Mouse (Mus musculus) adrenal gland, adult (tissue): ENCODE results near the gene Tmem178b.

Experiments
- DNase-seq, 2 experiments: peaks; one replicate each; pipeline ENCODE4 v3.0.0; 2022 to 2023; ENCODE audit warnings: low spot score in 1 of 2; ENCODE audit not compliant: inconsistent age in 2 of 2

Tmem178b gene

DNA sequence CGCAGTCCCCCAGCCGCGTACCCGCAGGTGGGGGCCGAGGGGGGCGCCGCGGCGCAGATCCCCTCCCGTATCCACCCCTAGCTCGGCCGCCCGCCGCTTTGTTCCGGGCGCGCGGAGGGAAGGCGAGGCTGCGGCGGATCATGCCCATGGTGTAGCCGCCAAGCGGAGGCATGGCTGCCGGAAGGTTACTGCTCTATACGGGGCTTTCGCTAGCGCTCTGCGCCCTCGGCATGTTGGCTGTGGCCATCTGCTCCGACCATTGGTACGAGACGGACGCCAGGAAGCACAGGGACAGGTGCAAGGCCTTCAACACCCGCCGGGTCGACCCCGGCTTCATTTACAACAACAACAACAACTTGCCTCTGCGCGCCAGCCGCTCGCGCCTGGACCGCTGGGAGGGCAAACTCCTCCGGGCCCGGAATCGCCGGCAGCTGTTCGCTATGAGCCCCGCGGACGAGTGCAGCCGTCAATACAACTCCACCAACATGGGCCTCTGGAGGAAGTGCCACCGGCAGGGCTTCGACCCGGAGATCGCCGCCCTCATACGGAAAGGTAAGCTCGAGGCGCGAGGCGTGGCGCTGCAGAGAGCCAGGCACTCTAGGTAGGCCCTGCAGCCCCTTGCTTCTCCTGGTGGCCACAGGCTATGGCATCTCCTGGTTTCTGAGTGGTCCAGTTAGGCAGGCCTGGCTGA is at the start of gene Tmem178b:
TSS of gene Tmem178b (plus strand) at position 371 of the 691 bp plus-strand sequence.
- peak; percentile 44 to 87 for DNase-seq

DNA sequence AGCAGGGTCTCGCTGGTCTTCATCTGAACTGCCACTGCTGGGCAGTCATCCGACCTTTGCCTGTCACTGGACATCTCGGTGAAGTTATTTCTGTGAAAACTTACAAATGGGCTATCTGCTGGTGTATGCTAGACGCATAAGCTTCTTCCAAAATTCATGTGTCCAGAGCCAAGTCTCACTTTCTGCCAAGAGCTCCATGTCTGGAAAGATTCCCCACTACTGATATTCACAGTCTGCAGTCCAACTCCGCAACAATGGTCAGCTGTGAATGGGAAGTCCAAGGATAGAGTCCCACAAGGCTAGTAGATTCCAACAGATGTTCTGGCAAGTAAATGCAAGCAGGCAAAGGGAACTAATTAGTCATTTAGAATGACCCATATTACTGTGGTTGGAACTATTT is 44.3 kb upstream of the Tmem178b start:
- DNase-seq: no peak

DNA sequence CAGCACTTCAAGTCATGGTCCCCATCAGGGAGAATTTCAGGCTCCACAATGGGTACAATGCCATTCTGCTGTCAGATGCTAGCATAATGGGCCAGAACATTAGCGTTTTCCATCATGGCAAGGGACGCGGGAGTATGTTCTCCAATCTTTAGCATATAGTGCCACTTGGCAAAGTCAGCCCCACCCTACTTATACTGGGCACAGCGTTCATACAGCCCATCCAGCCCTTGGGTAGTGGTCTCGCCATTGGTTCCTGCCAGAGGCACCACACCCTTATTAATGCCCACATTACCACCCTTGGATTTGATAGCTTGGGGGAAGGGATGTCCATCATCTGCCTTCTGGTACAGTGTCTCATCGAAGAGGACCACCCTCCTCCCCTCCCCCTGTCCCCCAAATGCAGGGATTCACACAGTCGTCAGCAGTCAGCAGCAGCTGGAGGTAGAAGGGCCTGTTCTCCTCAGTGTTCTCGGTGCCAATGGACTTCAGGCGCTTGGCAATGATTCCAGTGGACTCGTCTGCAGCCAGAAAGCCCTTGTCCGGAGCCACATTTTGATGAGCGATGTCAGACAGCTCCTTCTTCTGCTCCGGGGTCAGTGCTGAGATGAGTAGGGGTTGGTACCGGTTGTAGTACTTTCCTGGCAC is 29.3 kb upstream of the Tmem178b start:
- DNase-seq: no peak

DNA sequence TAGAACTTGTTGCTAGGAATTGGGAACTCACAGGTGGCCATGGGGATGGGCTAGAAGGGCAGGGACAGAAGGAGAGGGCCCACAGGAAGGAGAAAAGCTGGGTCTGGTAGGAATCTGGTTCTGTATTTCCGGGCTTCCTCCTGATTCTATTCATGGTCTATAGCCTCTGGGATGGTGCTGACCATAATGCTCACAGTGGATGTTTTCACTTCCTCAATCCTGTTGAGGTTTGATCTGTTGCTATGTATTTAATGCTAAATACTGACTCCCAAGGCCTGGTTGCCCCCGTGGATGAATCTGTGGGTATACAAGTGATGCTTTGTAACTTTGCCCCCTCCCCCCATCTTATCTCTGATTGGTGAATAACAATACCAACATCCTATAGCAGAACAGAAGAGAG is 25.5 kb upstream of the Tmem178b start:
- DNase-seq: no peak

DNA sequence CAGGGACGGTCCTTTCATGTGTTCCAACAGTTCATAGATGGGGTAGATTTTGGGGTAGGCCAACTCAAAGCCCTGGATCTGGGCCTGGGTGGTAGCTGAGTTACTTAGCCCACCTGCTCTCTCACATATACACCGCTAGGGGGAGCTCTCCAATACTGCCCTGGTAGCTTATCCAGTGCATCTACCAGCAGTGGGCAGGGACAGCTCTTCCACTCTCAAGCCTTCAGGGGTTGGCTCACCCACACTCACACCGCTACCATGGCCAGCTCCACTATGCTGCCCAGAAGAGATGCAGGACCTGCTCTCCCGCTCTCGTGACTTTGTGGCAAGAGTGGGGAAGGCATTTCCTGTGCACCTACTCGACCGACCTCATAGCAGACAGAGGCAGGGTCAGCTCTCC is 24.3 kb upstream of the Tmem178b start:
- DNase-seq: peak; percentile 11 to 66

DNA sequence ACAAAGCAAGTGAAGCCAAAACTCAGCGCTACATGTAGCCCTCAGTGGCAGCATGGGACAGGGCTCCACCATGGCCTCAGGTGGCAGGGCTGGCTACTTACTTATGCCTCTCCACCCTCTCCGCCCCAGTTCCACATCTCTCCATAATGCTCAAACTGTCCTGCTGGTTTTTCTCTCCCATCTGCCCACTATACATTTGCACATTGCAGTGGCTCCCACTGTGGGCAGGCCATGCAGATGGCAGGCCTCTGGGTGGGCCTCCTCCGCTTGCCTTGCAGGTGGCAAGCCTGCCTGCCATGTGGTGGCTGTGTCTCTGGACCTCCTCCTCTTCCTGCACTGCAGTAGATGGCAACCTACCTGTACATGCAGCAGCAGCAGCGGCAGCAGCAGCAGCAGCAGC is 23.4 kb upstream of the Tmem178b start:
- DNase-seq: no peak

DNA sequence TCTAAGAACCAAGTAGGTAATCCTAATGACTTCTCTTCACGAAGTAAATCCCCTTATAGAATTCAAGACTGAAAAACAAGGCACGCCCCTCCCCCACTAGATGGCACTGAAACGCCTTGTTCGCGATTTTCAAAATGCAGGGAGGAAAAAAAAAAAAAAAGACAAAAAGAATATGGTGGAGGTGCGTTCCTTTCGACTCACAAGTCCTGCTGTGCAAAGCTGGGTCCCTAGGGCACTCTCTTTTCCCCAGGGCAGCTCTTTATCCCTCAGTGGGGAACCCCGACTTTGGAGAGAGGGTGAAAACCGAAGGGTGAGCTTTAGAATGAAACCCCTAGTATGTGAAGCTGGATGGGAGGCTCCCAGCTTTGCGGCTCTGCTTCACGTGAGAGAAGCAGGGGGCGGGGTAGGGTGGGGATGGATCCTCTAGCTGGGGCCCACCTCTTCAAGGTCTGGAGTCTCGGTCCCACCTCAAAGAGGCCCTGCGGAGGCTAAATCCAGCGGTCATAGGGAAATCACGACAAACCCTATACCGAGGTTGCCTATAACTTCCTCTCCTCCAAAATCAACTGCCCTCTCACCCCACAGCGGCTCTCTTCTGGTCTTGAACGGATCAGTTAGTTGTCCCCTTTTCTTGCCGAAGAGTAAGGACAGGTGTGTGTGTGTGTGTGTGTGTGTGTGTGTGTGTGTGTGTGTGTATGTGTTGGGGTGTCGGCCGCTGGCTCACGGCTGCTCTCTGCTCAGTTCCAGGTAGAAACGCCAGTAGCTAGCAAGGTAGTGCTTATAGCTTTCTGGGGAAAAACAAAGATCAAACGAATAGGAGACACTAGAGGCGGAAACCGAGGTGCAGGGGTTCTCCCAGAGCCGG is 2.6 kb upstream of the Tmem178b start:
- DNase-seq: peak; percentile 56 to 89

DNA sequence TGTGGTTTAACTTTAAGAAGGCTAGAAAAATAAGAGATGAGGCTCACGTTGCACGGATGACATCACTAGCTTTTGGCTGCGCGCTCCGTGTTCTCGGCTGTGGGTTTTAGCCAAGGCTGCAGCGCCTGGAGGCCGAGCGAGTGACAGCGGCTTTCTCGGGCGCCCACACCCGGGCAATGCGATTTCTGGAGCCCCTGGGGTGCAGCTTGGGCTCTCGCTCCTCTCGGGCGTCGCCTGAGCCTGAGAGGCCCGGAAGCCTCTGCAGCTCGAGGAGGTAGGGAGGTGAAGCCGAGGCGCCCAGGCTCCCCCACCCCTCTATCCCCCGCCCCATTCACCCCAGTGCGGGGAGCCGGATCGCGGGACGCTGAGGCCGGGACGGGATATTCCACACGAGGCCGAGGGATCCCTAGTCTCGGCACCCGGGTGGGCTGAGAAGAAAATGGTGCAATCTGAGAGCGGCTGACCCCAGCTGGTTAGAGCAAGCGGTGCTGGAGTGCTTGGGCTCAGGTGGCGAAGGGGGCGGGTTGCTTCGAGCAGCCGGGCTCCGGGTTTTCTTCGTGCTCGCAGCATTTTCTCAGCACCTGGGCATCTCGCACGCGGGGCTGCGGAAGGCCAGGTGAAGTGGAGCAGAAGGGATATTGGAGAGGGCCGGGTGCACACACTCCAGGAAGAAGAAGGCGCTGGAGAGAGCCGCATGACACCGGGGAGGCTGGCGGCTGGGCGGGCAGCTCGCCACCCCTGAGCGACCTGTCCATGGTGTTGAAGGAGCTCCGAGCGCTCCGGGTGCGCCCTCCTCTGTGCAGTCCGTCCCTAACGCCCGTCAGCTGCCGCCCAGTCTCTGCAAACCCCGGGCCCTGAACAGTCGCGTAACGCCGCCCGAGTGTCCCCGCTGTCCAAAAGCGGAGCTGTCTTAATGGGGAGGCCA is 1.4 kb upstream of the Tmem178b start:
- DNase-seq: peak; percentile 85 to 94

DNA sequence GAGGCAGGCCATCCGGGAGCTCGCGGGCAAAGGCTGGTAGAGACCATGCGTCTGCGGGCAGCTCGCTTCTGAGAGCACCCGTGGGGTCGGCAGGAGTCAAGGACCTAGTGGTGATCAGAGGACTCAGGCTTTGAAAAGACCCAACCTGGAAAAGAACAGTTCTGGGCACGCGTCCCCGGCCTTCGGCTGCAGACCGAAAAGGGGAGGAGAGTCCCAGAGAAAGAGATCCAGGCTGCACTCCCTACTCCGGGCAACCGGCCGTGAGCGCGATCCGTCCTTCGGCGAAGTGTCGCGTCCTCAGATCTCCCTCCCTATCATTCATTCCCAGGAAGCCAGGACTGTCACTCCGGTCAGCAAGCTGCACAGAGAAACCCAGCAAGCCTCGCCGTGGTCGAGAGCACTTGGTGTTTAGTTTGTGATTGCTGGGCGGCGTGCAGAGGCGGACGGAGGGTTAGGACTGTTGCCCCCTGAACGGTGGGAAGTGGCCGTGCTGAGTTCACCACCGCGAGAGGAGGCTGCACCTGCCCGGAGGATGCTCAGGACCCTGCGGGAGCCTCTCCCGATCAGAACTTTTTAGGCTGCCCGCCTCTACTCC is 668 bp upstream of the Tmem178b start:
- DNase-seq: peak; percentile 74 to 91

DNA sequence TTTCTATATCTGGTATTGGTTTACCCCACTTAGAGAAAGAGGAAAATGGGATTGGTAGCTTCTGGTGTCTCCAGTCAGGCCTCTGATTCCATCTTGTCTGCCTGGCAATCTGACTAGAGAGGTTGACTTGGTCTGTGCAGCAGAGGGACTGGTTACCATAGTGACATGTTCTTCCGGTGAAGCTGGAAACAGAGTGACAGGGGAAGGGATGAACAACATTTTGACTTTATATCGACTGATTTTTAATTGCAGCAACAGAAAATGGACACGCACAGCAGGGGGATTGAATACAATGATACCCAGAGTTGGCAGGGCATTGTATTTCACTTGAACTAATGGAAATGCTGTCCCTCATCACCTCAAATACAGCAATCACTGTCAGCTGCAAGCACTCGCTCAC is 2.1 kb downstream of the Tmem178b start:
- DNase-seq: peak in 1 of 2 experiments; percentile 29

DNA sequence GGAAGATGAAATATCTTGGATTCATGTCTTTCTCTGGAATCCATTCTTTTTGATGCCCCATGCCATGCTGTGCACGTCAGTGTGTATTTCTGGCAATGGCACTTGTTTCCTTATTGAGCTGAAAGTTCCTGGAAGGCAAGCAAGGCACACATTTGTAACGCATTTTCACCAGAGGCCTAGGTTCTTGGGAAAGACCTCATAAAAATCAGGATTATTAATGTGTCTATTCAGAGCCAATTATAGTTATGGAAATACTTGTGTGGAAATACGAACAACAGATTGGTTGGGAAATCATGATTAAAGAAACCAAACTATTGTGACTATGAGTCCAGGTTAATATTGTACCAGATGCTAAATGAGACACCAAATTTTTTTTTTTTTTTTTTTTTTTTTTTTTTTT is 3.4 kb downstream of the Tmem178b start:
- DNase-seq: peak in 1 of 2 experiments; percentile 35

DNA sequence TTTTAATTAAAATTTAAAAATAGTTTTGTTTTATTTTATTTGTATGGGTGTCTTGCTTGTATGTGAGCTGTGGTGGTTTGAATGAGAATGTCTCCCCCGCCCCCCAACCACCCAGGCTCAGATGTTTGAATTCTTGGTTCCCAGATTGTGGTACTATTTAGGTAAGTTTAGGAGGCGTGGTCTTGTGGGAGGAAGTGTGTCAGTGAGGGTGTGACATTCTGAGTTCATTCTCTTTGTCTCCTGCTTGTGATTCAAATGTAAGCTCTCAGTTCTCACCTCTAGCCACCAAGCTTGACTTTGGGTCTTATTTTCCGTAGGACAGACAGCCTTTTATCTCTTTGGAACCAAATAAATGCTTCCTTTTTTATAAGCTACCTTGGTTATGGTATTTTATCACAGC is 17.7 kb downstream of the Tmem178b start:
- DNase-seq: no peak

DNA sequence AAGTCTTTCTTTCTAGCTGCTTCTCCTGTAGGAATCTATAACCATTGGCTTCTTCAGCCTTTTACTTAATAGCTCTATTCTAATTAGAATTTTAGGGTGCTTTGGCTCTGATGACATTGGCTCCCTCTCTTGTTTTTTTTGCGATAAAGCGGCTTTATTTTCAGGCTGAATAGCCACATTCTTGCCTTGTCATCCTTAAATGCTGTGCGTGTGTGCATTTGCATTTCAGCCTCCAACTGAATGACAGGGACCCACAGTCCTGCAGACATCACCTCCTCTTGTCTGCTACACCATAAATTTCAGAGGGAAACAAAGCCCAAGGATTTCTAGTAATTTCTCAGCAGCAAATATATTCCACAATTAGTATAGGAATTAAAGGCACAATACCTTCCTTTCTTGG is 23.4 kb downstream of the Tmem178b start:
- no peak for DNase-seq

DNA sequence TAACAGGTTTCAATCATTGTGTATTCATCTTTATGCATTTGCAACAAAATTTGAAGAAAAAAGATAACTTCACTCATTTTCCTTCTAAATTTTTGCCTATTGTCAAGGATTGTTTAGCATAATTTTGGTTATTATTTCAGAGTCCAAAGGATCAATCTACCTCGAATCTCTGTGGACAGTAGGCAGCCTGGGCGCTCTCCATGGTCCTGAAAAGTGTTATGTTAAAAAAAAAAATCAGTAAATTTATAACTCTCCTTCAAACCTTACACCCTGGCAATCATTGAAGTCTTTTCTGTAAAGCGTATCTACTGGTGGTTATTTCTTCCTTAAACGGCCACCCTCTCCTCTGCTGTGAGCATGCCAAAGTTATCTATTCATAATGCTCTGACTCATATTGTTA is 26.2 kb downstream of the Tmem178b start:
- peak in 1 of 2 experiments; percentile 61 for DNase-seq

DNA sequence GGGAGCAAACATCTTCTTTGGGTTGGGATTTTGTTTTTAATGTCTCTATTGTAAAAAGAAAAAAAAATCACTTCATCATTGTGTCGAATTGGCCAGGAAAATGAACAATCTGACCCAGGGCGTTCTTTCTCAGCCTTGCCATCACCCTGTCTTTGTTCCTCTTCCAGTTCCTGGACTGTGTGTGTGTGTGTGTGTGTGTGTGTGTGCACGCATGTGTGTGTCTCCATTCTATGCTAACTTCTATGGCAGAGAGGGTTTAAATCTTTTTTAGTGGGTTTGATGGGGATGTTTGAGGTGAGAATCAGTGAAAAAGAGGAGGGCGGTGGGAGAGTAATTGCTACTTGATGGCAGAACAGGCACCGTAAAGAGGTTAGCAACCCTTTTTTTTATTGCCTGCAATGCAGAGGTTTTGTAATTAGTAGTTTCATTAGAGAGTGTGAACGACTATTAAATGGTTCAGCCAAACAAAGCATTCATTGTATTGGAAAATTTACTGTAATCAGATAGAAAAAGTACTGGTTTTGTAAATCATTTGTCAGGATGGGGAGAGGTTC is 30.2 kb downstream of the Tmem178b start:
- DNase-seq: no peak

DNA sequence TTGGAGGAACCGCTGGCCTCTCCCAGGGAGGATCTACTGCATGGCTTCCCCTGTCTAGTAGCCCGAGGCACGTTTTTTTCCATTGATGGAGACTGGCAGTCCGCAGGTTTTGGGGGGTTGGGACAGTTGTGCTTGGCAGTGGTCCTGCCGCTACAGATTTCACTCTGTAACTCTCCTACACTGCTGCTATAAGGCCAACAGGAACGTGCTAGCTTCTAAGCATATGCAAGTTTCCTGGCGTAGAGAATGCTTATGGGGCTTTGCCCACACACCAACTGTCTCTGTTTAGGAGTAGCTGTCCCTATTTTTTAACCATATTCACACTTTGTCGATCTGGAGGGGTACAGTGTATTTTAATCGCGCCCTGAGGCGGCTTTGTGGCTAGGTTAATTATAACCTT is 30.8 kb downstream of the Tmem178b start:
- DNase-seq: no peak

DNA sequence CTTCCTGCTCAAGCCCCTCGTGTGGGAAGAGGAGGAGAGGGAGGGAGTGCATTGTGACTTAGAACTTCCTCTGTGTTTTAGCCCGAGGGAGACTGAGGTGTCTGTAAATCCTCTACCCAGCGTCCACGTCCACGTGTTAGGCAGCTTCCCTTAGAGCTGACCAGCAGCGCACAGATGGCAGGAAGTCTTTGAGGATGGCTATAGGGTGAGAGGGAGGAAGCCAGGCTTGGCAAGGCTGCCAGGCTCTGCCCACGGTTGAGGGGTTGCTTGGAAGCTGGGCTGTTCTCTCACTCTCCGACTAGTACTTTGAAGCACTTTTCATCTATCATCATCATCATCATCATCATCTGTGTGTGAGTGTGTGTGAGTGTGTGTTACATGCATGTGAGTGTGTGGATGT is 41.9 kb downstream of the Tmem178b start:
- DNase-seq: no peak

DNA sequence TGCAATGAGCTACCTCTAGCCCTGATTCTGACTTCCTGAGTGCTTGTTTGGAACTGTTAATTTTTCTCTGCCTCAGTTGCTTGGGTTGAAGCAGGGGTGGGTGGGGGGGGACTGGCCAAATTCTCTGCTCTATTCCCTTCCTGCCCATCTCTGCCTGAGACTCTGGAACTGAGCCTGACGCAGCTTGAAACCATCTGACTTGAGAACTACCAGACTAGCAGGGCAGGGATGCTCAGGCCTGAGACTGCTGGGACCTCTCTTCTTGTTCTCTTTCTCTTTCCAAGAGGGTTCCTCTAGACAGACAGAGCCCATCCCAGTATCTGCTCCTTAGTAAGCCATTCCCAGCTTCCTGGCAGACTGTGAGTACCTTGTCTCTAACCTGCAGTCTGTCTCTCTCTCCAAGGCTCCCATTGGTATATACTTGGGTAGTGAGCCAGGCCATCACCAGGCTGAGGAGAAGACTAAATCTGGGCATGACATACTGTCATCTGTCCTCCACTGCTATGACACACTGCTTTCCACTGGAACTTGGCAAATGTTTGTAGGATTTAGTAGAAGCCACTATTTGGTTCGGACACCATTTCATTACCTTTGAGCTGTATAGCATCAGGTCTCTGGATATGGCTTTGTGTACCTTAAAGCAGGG is 42.7 kb downstream of the Tmem178b start:
- no peak for DNase-seq

DNA sequence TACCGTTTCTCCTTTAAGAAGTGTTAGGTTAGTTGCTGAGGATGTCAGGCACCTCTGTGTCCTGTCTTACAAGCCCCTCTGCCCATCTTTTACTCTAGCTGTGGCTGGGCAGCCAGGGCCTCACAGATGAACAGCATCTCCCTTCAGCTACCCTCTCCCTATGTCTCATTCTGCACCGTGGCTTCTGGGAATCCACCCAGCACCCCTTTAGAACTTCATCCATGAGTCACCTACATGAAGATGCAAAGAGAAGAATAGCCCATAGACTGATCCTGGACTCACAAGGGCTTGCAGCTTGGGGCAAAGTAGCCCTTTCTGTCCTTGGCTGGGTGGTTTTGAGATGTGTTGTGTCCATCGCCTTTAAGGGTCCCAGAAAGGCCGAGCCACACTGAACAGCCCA is 43.4 kb downstream of the Tmem178b start:
- no peak for DNase-seq

DNA sequence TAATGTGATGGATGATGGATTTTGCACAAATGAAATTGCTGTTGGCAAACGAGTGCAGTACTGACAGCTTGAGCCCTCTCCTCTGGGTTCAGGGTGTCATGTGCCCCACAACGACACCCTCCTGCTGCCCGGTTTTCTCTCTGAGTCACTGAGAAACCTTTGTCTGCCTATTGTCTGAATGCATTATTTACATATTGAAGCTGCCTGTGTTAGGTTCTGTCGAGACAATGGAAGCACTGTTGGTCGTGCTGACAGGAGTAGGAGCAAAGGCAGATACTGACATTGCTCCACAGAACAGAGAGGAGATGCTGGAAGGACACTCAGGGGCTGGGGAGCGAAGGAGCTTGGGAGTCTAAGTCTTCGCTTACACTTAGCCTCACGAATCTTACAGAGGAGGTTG is 44.2 kb downstream of the Tmem178b start:
- no peak for DNase-seq
